Mouse (Mus musculus) thymus, postnatal 36 days (tissue): ENCODE data around the gene Mpeg1.

Source experiments
- DNase-seq, 2 experiments: peaks; one replicate each; pipeline ENCODE4 v3.0.0; 2022; ENCODE audit warnings: mixed read lengths in 2 of 2

Mpeg1 gene

DNA sequence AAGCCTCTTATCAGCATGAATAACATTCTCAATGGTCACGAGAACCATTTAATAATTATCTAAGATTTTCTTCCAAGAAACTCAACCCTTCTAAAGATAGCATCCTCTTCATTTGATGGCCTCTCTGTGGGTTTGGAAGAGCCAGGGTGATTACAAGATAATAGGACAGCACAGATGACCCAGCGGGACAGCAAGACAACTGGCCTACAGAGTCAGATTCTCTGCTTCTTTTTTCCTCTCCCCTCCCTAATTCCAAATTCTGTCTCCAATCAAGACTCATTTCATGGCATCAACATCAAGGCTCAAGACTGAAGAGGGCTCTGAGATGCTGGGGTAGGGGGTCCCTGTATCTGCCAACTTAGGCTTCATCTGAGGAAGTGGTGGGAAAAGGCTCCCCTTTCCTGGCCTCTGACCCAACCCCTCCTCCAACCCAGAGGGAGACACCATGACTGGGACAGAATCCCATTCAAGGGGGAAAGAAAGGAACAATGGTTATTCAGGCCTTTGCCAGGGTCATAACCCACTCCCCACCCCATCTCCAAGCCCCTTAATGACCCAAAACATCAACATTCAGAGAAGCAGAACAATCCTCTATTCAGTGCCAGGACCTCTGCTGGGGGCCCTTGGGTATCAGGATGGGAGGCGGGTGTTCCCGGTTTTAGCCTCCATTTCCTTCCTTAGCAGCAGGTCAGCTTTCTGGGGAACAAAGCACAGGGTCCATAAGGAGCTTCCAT lies 33.0 kb downstream of the Mpeg1 start:
- no peak for DNase-seq

DNA sequence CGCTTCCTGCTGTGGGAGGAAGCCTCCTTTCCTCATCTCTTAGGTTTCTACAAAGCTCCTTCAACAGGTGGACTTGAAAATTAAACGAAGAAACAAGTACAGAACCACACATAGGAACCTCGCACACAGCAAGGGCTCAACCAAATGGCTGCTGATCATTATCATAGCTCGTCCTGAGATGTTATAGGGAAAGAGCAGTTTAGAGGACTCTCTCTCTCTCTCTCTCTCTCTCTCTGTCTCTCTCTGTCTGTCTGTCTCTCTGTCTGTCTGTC lies 33.5 kb downstream of the Mpeg1 start:
- no peak for DNase-seq

DNA sequence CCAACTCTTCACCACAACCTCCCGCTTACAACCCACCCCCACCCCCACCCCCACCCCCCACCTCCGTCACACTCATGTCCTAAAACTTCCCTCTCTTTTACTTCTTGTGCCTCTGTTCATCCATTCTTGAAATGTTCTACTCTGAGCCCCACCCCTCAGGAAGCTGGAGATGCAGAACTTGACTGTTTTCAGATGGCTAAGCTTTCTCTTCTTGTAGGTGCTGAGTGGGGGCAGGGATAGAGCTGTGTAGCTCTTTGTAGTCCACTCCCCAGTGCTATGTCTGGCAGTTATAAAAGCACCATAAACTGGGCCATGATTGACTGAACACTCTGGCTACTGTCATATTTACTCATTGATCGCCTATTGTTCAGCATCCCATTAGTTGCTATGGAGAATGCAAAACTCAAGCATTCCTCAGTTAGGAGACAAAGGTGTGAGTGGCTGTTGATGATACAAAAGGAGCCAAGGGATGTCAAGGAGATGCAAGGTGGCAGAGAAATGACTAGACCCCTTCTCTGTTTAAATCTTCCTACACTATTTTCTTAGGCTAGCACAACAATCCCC lies 34.5 kb downstream of the Mpeg1 start:
- no peak for DNase-seq

DNA sequence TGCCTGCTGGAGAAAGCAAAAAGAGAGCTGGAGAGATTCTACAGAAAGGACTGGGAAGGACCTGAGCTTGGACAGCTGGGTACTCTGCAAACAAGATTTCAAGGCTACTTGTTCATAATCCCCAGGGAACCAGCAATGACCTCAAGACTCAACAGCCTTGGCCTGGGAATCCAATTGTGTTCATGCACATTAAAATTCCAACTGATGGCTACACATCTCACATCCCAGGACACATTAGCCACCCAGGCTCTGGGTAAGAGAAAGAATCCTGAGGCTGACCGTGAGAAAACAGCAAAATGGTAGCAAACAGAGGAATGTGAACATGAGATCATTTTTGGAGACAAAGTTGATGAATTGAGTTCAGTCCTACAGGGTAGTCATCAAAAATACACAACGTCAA lies 35.7 kb downstream of the Mpeg1 start:
- DNase-seq, result no peak

DNA sequence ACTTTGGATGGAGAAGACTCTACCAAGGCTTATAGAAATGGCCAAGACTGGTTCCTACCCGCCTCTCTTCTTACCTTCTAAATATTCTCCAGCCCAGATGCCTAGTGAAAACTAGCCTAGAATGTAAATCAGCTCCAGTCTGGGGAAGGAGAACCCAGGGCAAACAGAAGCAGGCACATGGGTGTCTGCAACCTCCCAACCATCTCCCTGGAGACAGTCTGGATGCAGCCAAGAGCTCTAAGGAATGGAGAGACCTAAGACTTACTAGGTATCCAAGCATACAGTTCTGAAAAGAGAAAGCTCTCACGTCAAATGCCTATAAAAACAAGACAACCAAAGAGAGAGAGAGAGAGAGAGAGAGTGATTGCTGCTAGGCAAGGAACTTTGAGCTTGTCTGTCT lies 37.3 kb downstream of the Mpeg1 start:
- DNase-seq, result no peak

DNA sequence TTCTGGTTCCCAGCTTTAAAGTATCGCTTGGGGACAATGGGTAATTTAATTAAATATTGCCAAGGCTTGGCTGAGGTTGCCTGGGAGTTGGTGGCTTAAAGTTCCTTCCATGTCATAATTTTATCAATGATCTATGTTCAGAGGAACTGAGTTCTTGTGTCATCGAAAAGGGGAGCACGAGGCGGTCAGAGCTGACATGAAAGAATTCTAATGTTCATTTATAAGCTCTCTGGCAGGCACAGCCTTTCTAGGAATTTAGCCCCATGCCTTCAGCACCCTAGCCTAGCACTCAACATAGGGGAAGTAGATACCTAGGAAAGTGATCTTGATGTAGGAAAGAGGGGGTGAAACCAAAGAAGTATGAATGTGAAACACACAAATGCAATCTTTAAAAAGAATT lies 37.7 kb downstream of the Mpeg1 start:
- DNase-seq, result no peak

DNA sequence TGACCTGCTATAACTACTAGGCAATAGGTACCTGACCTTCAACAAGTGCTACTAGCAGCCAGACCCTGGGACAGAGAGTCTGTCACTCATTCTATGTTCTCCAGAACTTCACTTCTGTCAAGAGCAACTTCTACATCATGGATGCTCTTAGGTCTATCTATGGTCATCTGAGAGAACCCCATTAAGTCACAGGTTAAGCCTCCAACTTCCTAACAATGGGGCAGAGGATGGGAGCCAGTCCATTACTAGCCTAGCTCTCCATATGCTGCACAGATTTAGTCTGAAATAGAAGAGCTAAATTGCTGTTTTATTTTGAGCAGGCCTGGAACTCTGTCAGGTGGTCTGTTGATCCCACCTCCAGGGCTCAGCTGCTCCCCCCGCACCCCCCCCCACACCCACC lies 38.4 kb downstream of the Mpeg1 start:
- no peak for DNase-seq

DNA sequence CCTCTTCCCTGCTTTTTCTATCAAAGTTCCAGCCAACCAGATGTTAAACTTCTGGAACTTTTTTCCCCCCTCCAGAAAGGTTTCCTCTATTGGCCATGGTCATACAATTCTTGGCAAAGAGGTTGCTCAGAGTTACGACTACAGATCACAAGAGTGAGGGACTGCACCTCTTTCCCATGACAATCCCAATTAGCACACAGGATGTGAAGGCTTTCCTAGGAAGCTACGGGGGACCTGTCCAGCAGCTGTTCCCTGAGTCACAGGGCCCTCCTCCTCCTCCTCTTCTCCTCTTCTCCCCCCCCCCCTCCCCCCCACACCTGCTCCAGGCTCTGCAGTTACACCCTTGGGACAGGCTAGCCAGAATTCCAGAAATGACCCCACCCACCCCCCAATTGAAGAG lies 38.9 kb downstream of the Mpeg1 start:
- no peak for DNase-seq

DNA sequence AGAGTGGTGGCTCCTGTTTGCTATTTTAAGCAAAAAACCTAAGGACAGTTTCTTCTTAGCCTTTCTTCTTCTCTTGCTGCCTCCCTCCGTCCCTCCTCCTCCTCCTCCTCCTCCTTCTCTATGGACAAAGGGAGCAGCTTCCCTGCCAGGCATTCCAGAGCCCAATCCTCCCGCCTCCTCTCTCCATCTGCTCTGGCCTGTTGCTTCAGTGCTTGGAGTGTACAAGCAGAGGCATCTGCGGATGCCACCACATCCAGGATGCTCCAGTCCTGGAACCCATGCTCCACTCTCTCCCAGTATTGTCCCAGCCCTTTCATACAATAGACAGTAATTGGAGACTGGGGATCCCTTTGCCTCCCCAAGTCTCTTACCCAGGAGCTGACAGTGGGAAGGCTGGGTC lies 39.5 kb downstream of the Mpeg1 start:
- DNase-seq, result no peak

DNA sequence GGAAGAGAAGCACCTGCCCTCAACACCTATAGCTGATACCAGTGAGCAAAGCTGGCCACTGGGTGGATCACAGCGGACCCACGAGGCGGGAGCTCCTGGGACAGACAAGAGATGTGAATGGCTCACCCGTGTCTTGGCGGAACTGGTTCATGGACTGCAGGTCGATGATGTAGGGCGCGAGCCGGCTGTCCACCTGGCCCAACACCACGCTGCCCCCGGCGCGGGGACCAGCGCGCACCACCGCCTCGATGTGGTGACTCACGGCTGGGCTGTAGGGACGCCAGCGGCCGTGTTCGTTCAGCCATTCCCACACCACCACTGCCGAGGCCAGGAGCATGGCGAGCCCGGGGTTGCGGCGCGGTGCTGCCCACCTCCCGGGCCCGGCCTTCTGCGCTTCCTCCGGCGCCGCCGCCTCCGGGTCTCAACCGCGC lies 40.3 kb downstream of the Mpeg1 start:
- DNase-seq, result no peak

DNA sequence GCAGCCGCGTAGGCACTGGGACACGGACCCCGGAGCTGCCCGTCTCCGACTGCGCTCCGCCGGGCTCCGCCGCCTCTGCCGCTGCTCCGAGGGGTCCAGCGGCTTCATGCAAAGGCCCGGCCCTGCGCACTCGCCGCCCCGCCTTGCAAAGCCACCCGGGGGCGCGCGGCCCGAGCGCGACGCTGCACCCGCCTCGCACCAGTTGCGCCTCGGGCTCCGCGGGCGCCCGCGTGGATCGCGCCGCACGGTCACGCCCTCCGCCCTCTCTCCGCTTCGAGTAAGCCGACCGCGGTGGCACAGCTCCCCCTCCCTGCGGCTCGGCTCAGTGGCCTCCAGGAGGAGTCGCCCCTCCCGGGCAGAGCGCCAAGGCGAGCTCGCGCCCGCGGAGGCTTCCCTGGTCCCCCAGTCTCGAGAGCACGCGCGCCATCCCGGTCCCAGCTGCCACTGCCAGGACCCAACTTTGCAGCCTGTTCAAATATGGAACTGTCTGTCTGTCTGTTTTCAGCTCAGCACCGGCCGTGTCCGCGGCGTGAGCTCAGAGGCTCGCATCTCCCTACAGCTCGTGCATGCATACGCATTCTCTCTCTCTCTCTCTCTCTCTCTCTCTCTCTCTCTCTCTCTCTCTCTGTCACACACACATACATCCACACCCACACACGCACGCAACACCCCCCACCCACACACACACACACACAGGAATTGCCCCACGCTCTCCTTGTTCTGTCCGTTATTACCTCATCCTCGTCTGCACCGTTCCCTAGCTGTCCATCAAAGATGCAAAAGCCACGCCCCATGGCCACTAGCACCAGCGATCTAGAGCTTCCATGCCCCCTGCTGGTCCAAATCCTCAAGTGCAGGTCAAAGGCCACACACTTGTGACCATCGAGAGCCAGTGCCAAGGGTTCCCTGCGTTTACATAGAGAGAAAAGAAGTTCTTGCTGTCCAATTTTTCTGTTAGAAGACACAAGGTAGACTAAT lies 41.1 kb downstream of the Mpeg1 start, which contains the start of gene Dtx4:
Dtx4 (minus strand) TSS at position 85 of the 978 bp plus-strand sequence.
- peak; percentile 86 to 90 for DNase-seq

DNA sequence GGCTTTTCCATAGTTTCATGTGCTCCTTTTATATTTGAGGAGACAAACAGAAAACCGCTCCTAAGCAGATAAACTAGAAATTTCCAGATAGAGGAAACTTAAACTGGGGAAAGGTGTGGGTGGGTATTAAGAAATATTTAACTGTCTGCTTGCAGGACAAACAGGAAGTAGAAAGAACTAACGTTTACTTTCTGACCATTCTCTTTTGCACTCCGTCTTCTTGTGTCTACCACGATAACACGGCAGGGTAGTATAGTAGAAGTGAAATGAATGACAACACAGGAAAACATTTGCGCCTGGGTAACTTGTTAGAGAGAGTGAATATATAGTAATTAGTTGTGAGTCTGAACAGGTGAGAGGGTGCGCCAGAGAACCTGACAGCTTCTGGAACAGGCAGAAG lies 42.2 kb downstream of the Mpeg1 start:
- DNase-seq, result no peak

DNA sequence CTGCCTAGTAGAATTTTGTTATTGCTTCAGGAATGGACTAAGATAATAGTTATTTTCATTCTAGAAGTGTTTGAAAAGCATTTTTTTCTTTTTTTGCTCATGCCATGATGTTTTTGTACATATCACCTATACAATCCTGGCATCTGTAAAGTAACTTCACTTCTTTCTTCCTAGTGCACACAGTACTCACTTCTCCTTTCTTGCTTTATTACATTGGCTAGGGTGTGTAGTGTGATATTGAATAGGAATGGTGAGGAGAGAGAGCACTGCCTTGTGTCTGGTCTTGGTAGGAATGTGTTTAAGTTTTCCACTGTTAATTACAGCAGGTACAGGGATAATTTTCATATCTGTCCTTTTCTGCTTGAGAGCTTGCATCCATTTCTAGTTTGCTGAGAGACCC lies 54.0 kb downstream of the Mpeg1 start:
- DNase-seq, result no peak
